Mouse (Mus musculus): Measurements from ENCODE around the gene Pqlc2.

The Pqlc2 gene

GRCm38 (mm10) chr4:139265783-139266499 lies 44.6 kb downstream of the Pqlc2 start:
- no peak for DNase-seq (ENCODE audit: low spot score in 2 of 2)

GRCm38 (mm10) chr4:139262981-139263380 lies 47.5 kb downstream of the Pqlc2 start:
- DNase-seq (ENCODE audit: low spot score in 2 of 2) = no peak

- DNase-seq (ENCODE audit: low spot score in 2 of 2) = no peak
Observed at GRCm38 (mm10) chr4:139259302-139259871, 51.1 kb downstream of the Pqlc2 start.

- DNase-seq (ENCODE audit: low spot score in 2 of 2) = peak in 1 of 2 experiments; percentile 12
Observed at GRCm38 (mm10) chr4:139258621-139259301, 51.7 kb downstream of the Pqlc2 start.

- DNase-seq (ENCODE audit: low spot score in 2 of 2) = no peak
Observed at GRCm38 (mm10) chr4:139256708-139257107, 53.8 kb downstream of the Pqlc2 start.

GRCm38 (mm10) chr4:139256146-139256545 lies 54.4 kb downstream of the Pqlc2 start:
- no peak for DNase-seq (ENCODE audit: low spot score in 2 of 2)

- DNase-seq (ENCODE audit: low spot score in 2 of 2) = no peak
Observed at GRCm38 (mm10) chr4:139253206-139253605, 57.3 kb downstream of the Pqlc2 start.

- DNase-seq (ENCODE audit: low spot score in 2 of 2) = peak; percentile 44 to 64
Observed at GRCm38 (mm10) chr4:139252051-139252760, 58.3 kb downstream of the Pqlc2 start.

- no peak for DNase-seq (ENCODE audit: low spot score in 2 of 2)
Observed at GRCm38 (mm10) chr4:139250886-139251285, 59.6 kb downstream of the Pqlc2 start.

GRCm38 (mm10) chr4:139250043-139250442 lies 60.5 kb downstream of the Pqlc2 start:
- DNase-seq (ENCODE audit: low spot score in 2 of 2) = no peak

- no peak for DNase-seq (ENCODE audit: low spot score in 2 of 2)
Observed at GRCm38 (mm10) chr4:139248736-139249135, 61.8 kb downstream of the Pqlc2 start.

- DNase-seq (ENCODE audit: low spot score in 2 of 2) = no peak
Observed at GRCm38 (mm10) chr4:139247966-139248365, 62.5 kb downstream of the Pqlc2 start.

GRCm38 (mm10) chr4:139246130-139246877 lies 64.2 kb downstream of the Pqlc2 start:
- no peak for DNase-seq (ENCODE audit: low spot score in 2 of 2)

GRCm38 (mm10) chr4:139245534-139245933 lies 65.0 kb downstream of the Pqlc2 start:
- no peak for DNase-seq (ENCODE audit: low spot score in 2 of 2)

- no peak for DNase-seq (ENCODE audit: low spot score in 2 of 2)
Observed at GRCm38 (mm10) chr4:139244766-139245165, 65.7 kb downstream of the Pqlc2 start.

- DNase-seq (ENCODE audit: low spot score in 2 of 2) = no peak
Observed at GRCm38 (mm10) chr4:139244176-139244575, 66.3 kb downstream of the Pqlc2 start.

Data from spleen, postnatal 14 days (tissue).